Mouse (Mus musculus) liver, adult 2 months (tissue): ENCODE measurements at regions not wholly inside any gene's neighbourhood (a gene's known extent, or its start where the extent isn't known, plus 50 kb on each side); places are given as distances from the start of the nearest gene placed in this dataset.

Source experiments
- DNase-seq: peaks from one replicate; pipeline ENCODE4 v3.0.0-alpha.2; 2011; ENCODE audit warnings: low read depth, low spot score; ENCODE audit errors: extremely low read depth
- H3K27ac ChIP-seq: fragments of 200-500 bp; replicated peaks from 2 replicates; pipeline ENCODE4 v1.5.1; 2012; ENCODE audit warnings: low read depth, mild to moderate bottlenecking, control low read depth, inconsistent platforms, low read length; ENCODE audit not compliant: insufficient read depth
- H3K27me3 ChIP-seq: fragments of 200-500 bp; 2 replicates; pipeline ENCODE4 v1.6.1; 2012; ENCODE audit warnings: mild to moderate bottlenecking, moderate library complexity, low read length, inconsistent platforms; ENCODE audit not compliant: control insufficient read depth, insufficient read depth
- H3K36me3 ChIP-seq: fragments of 200-500 bp; 2 replicates; pipeline ENCODE4 v1.6.1; 2012; ENCODE audit warnings: low read length, inconsistent platforms; ENCODE audit not compliant: control insufficient read depth, insufficient read depth
- H3K4me1 ChIP-seq: fragments of 200-500 bp; 2 replicates; pipeline ENCODE4 v1.6.1; 2011; ENCODE audit warnings: low read length; ENCODE audit not compliant: control insufficient read depth, insufficient read depth
- H3K4me3 ChIP-seq: fragments of 200-500 bp; 2 replicates; pipeline ENCODE4 v1.5.1; 2011; ENCODE audit warnings: low read depth, mild to moderate bottlenecking, control low read depth, low read length, moderate library complexity; ENCODE audit not compliant: insufficient read depth
- H3K79me2 ChIP-seq: fragments of 200-500 bp; 2 replicates; pipeline ENCODE4 v1.6.1; 2012; ENCODE audit warnings: inconsistent platforms, mild to moderate bottlenecking, low read length, moderate library complexity; ENCODE audit not compliant: control insufficient read depth, insufficient read depth
- H3K9ac ChIP-seq: fragments of 200-500 bp; 2 replicates; pipeline ENCODE4 v1.6.1; 2012; ENCODE audit warnings: low read depth, mild to moderate bottlenecking, control low read depth, inconsistent platforms, low read length
- CTCF ChIP-seq: fragments of 200-500 bp; IDR thresholded peaks from 2 replicates; pipeline ENCODE4 v1.5.1; 2011; ENCODE audit warnings: low read depth, low read length, control low read depth
- POLR2A ChIP-seq: fragments of 200-500 bp; IDR thresholded peaks from 2 replicates; pipeline ENCODE4 v1.6.1; 2011; ENCODE audit warnings: low read length, control low read depth; ENCODE audit not compliant: insufficient read depth; ENCODE audit errors: extremely low read depth
- WGBS: fragments of 180-500 bp; shearing (Covaris S2); methylation state at CpG from one replicate; pipeline ENCODE4 v1.1.7; 2018; 5-methylcytosine and 5-hydroxymethylcytosine counted together

- 40% methylated on average over 10 of the region's 10 CpGs for WGBS
- TF ChIP-seq POLR2A (no peak), CTCF (no peak)
Observed at GRCm38 (mm10) chr4:91080620-91081441, 319.8 kb downstream of the Elavl2 start.

GRCm38 (mm10) chr4:91071263-91071662 lies 329.3 kb downstream of the Elavl2 start:
- no peak overlapping the region for H3K9ac ChIP-seq
- DNase-seq, result no peak
- no peak overlapping the region for H3K27ac ChIP-seq
- no peaks in the 10 kb centered on the region for H3K79me2 ChIP-seq
- no peak for TF ChIP-seq CTCF
- no peak for TF ChIP-seq POLR2A
- H3K36me3 ChIP-seq, result no peaks in the 10 kb centered on the region
- no peaks in the 10 kb centered on the region for H3K4me1 ChIP-seq
- H3K4me3 ChIP-seq, result no peak overlapping the region
- H3K27me3 ChIP-seq, result no peaks in the 10 kb centered on the region
- WGBS, result 87% methylated on average over 2 of the region's 2 CpGs

More at GRCm38 (mm10) chr4:91080620-91081441, 319.8 kb downstream of the Elavl2 start:
- Histone ChIP-seq H3K4me1 (no peaks in the 10 kb centered on the region), H3K27ac (no peak overlapping the region), H3K27me3 (no peaks in the 10 kb centered on the region), H3K4me3 (no peak overlapping the region), H3K79me2 (no peaks in the 10 kb centered on the region), H3K36me3 (no peaks in the 10 kb centered on the region), H3K9ac (no peak overlapping the region)
- no peak for DNase-seq

GRCm38 (mm10) chr4:91060933-91061332 lies 339.7 kb downstream of the Elavl2 start:
- Histone ChIP-seq H3K79me2 (no peaks in the 10 kb centered on the region), H3K4me1 (no peaks in the 10 kb centered on the region)

GRCm38 (mm10) chr4:91051913-91052312 lies 348.7 kb downstream of the Elavl2 start:
- Histone ChIP-seq H3K4me1 (no peaks in the 10 kb centered on the region), H3K4me3 (no peak overlapping the region), H3K36me3 (no peaks in the 10 kb centered on the region), H3K27ac (no peak overlapping the region), H3K9ac (no peak overlapping the region), H3K79me2 (no peaks in the 10 kb centered on the region), H3K27me3 (no peaks in the 10 kb centered on the region)
- no peak for DNase-seq
- 70% methylated on average over 2 of the region's 2 CpGs for WGBS
- no peak for TF ChIP-seq POLR2A
- no peak for TF ChIP-seq CTCF

More at GRCm38 (mm10) chr4:91060933-91061332, 339.7 kb downstream of the Elavl2 start:
- DNase-seq, result no peak
- no peak overlapping the region for H3K27ac ChIP-seq
- WGBS, result 59% methylated on average over 2 of the region's 2 CpGs
- TF ChIP-seq POLR2A, result no peak
- TF ChIP-seq CTCF, result no peak
- no peak overlapping the region for H3K9ac ChIP-seq
- no peaks in the 10 kb centered on the region for H3K36me3 ChIP-seq
- H3K4me3 ChIP-seq, result no peak overlapping the region
- H3K27me3 ChIP-seq, result no peaks in the 10 kb centered on the region

- Histone ChIP-seq H3K36me3 (no peaks in the 10 kb centered on the region), H3K27ac (no peak overlapping the region), H3K79me2 (no peaks in the 10 kb centered on the region), H3K9ac (no peak overlapping the region), H3K4me3 (no peak overlapping the region), H3K27me3 (no peaks in the 10 kb centered on the region), H3K4me1 (no peaks in the 10 kb centered on the region)
- no peak for DNase-seq
- 81% methylated on average over 2 of the region's 2 CpGs for WGBS
- TF ChIP-seq POLR2A, result no peak
- TF ChIP-seq CTCF, result no peak
Observed at GRCm38 (mm10) chr4:91029462-91029861, 371.1 kb downstream of the Elavl2 start.

GRCm38 (mm10) chr4:91028013-91028626 lies 372.5 kb downstream of the Elavl2 start:
- no peak overlapping the region for H3K9ac ChIP-seq
- DNase-seq, result no peak

More at GRCm38 (mm10) chr4:91028013-91028626, 372.5 kb downstream of the Elavl2 start:
- no peak overlapping the region for H3K27ac ChIP-seq
- no peaks in the 10 kb centered on the region for H3K27me3 ChIP-seq
- TF ChIP-seq POLR2A (no peak), CTCF (no peak)
- H3K4me3 ChIP-seq, result no peak overlapping the region
- 82% methylated on average over 6 of the region's 6 CpGs for WGBS
- no peaks in the 10 kb centered on the region for H3K79me2 ChIP-seq
- H3K4me1 ChIP-seq, result no peaks in the 10 kb centered on the region
- H3K36me3 ChIP-seq, result no peaks in the 10 kb centered on the region
